Mouse (Mus musculus): ENCODE data around the gene Vegfa. TPM values are rescaled to one million over a fixed set of nuclear protein-coding genes. Genes with fewer than 3 reads are reported as not detected.

Gene Vegfa
- polyA plus RNA-seq, 1 experiment: not detected

GRCm38 (mm10) chr17:46074398-46075115, 42.4 kb upstream of the Vegfa start:
- TF ChIP-seq POLR2A (IDR thresholded peaks at IDR 0.05; ENCODE audit: insufficient read depth, low read depth, low read length) (no peak), CTCF (IDR thresholded peaks at IDR 0.05; ENCODE audit: insufficient read depth, low read depth, low read length) (no peak)
- Histone ChIP-seq H3K27ac (ENCODE audit: insufficient read depth, low read depth, low read length) (no peak overlapping the region), H3K4me3 (ENCODE audit: insufficient read depth, low read depth, low read length) (no peak overlapping the region), H3K4me1 (ENCODE audit: control insufficient read depth, insufficient read depth, low read length) (peaks cover 5% of the 10 kb centered on the region; the same call in 1 of the 2 replicates)
- 59% methylated on average over 7 of the region's 7 CpGs for WGBS

GRCm38 (mm10) chr17:46073730-46074301, 41.6 kb upstream of the Vegfa start:
- 51% methylated on average over 23 of the region's 23 CpGs for WGBS
- Histone ChIP-seq H3K4me1 (ENCODE audit: control insufficient read depth, insufficient read depth, low read length) (peaks cover 5% of the 10 kb centered on the region; the same call in 1 of the 2 replicates), H3K27ac (ENCODE audit: insufficient read depth, low read depth, low read length) (no peak overlapping the region), H3K4me3 (ENCODE audit: insufficient read depth, low read depth, low read length) (no peak overlapping the region; the same call in 1 of the 2 replicates)
- TF ChIP-seq POLR2A (IDR thresholded peaks at IDR 0.05; ENCODE audit: insufficient read depth, low read depth, low read length): no peak
- no peak for TF ChIP-seq CTCF (IDR thresholded peaks at IDR 0.05; ENCODE audit: insufficient read depth, low read depth, low read length)

GRCm38 (mm10) chr17:46071531-46071930, 39.4 kb upstream of the Vegfa start:
- 83% methylated on average over 3 of the region's 3 CpGs for WGBS
- H3K4me1 ChIP-seq (ENCODE audit: control insufficient read depth, insufficient read depth, low read length): peaks cover 5% of the 10 kb centered on the region; the same call in 1 of the 2 replicates
- H3K4me3 ChIP-seq (ENCODE audit: insufficient read depth, low read depth, low read length): no peak overlapping the region
- TF ChIP-seq CTCF (IDR thresholded peaks at IDR 0.05; ENCODE audit: insufficient read depth, low read depth, low read length) (no peak), POLR2A (IDR thresholded peaks at IDR 0.05; ENCODE audit: insufficient read depth, low read depth, low read length) (no peak)
- H3K27ac ChIP-seq (ENCODE audit: insufficient read depth, low read depth, low read length): no peak overlapping the region

GRCm38 (mm10) chr17:46070046-46070445, 37.9 kb upstream of the Vegfa start:
- TF ChIP-seq CTCF (IDR thresholded peaks at IDR 0.05; ENCODE audit: insufficient read depth, low read depth, low read length): no peak
- TF ChIP-seq POLR2A (IDR thresholded peaks at IDR 0.05; ENCODE audit: insufficient read depth, low read depth, low read length): no peak
- peaks cover 5% of the 10 kb centered on the region; the same call in 1 of the 2 replicates for H3K4me1 ChIP-seq (ENCODE audit: control insufficient read depth, insufficient read depth, low read length)
- H3K4me3 ChIP-seq (ENCODE audit: insufficient read depth, low read depth, low read length): no peak overlapping the region
- WGBS: 67% methylated on average over 9 of the region's 9 CpGs
- H3K27ac ChIP-seq (ENCODE audit: insufficient read depth, low read depth, low read length): no peak overlapping the region

- H3K4me1 ChIP-seq (ENCODE audit: control insufficient read depth, insufficient read depth, low read length): peaks cover 8% of the 10 kb centered on the region; the same call in 1 of the 2 replicates
- no peak overlapping the region for H3K27ac ChIP-seq (ENCODE audit: insufficient read depth, low read depth, low read length)
- no peak for TF ChIP-seq CTCF (IDR thresholded peaks at IDR 0.05; ENCODE audit: insufficient read depth, low read depth, low read length)
- no peak for TF ChIP-seq POLR2A (IDR thresholded peaks at IDR 0.05; ENCODE audit: insufficient read depth, low read depth, low read length)
- no peak overlapping the region for H3K4me3 ChIP-seq (ENCODE audit: insufficient read depth, low read depth, low read length)
- WGBS: 28% methylated on average over 6 of the region's 6 CpGs
Measured at GRCm38 (mm10) chr17:46063974-46064312, 31.8 kb upstream of the Vegfa start.

GRCm38 (mm10) chr17:46063283-46063973, 31.3 kb upstream of the Vegfa start:
- Histone ChIP-seq H3K4me1 (ENCODE audit: control insufficient read depth, insufficient read depth, low read length) (peaks cover 8% of the 10 kb centered on the region; the same call in 1 of the 2 replicates), H3K27ac (ENCODE audit: insufficient read depth, low read depth, low read length) (no peak overlapping the region), H3K4me3 (ENCODE audit: insufficient read depth, low read depth, low read length) (no peak overlapping the region)
- TF ChIP-seq CTCF (IDR thresholded peaks at IDR 0.05; ENCODE audit: insufficient read depth, low read depth, low read length): no peak
- no peak for TF ChIP-seq POLR2A (IDR thresholded peaks at IDR 0.05; ENCODE audit: insufficient read depth, low read depth, low read length)
- WGBS: 18% methylated on average over 10 of the region's 10 CpGs

- Histone ChIP-seq H3K27ac (ENCODE audit: insufficient read depth, low read depth, low read length) (no peak overlapping the region), H3K4me3 (ENCODE audit: insufficient read depth, low read depth, low read length) (no peak overlapping the region), H3K4me1 (ENCODE audit: control insufficient read depth, insufficient read depth, low read length) (peaks cover 8% of the 10 kb centered on the region; the same call in 1 of the 2 replicates)
- 75% methylated on average over 3 of the region's 3 CpGs for WGBS
- TF ChIP-seq POLR2A (IDR thresholded peaks at IDR 0.05; ENCODE audit: insufficient read depth, low read depth, low read length) (no peak), CTCF (IDR thresholded peaks at IDR 0.05; ENCODE audit: insufficient read depth, low read depth, low read length) (no peak)
Measured at GRCm38 (mm10) chr17:46060253-46060652, 28.1 kb upstream of the Vegfa start.

GRCm38 (mm10) chr17:46059226-46059825, 27.2 kb upstream of the Vegfa start:
- Histone ChIP-seq H3K27ac (ENCODE audit: insufficient read depth, low read depth, low read length) (no peak overlapping the region), H3K4me1 (ENCODE audit: control insufficient read depth, insufficient read depth, low read length) (peaks cover 8% of the 10 kb centered on the region; the same call in 1 of the 2 replicates), H3K4me3 (ENCODE audit: insufficient read depth, low read depth, low read length) (no peak overlapping the region)
- WGBS: 79% methylated on average over 15 of the region's 15 CpGs
- no peak for TF ChIP-seq POLR2A (IDR thresholded peaks at IDR 0.05; ENCODE audit: insufficient read depth, low read depth, low read length)
- TF ChIP-seq CTCF (IDR thresholded peaks at IDR 0.05; ENCODE audit: insufficient read depth, low read depth, low read length): no peak

Measured in olfactory bulb, adult 2 months (tissue).